Mouse (Mus musculus): ENCODE measurements at regions not wholly inside any gene's neighbourhood (a gene's known extent, or its start where the extent isn't known, plus 50 kb on each side); places are given as distances from the start of the nearest gene placed in this dataset.

- DNase-seq (ENCODE audit: extremely low spot score in 1 of 2, low spot score in 1 of 2) = no peak
Observed at GRCm38 (mm10) chr16:62981821-62982220, 127.7 kb downstream of the Pros1 start.

- DNase-seq (ENCODE audit: extremely low spot score in 1 of 2, low spot score in 1 of 2) = no peak
Observed at GRCm38 (mm10) chr16:62982558-62982957, 128.5 kb downstream of the Pros1 start.

GRCm38 (mm10) chr16:62995555-62995954 is 141.4 kb downstream of the Pros1 start:
- no peak for DNase-seq (ENCODE audit: extremely low spot score in 1 of 2, low spot score in 1 of 2)

- no peak for DNase-seq (ENCODE audit: extremely low spot score in 1 of 2, low spot score in 1 of 2)
Observed at GRCm38 (mm10) chr16:63011151-63011734, 157.1 kb downstream of the Pros1 start.

DNA sequence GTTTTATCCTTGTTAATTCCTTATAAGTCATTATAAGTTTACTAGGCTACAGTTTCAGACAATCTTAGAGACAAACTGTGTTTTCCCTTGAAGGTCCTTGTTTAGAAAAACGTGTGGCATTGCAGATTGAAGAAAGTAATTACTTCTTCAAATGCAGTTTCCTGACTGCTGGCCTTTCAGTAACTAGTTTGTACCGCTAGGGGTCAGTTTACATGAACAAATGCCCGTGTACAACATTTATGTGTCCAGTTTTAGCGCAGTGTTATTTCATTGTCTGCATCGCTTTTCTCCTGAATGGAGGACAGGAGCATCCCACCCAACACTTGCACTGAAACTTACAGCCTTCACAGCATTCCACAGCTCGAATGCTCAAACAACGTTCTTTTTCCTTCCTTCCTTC is 160.3 kb downstream of the Pros1 start:
- DNase-seq (ENCODE audit: extremely low spot score in 1 of 2, low spot score in 1 of 2) = no peak

DNA sequence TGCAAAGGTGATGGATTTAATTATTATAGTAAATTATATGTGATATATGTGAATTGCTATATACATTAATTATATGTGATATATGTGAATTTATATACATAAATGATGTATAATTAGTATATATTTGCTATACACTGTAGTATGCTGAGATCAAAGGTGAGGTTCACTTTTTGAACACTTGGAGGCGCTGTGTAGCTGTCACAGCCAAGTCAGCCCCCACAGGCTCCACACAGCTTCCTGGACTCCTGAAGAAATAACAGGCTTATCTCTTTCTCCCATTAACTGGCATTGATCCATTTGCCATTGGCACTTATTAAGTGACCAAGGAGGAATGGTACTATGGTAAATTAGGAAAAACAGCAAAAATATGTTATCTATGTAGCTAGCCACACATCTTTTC is 162.0 kb downstream of the Pros1 start:
- DNase-seq (ENCODE audit: extremely low spot score in 1 of 2, low spot score in 1 of 2) = peak in 1 of 2 experiments; percentile 31

DNA sequence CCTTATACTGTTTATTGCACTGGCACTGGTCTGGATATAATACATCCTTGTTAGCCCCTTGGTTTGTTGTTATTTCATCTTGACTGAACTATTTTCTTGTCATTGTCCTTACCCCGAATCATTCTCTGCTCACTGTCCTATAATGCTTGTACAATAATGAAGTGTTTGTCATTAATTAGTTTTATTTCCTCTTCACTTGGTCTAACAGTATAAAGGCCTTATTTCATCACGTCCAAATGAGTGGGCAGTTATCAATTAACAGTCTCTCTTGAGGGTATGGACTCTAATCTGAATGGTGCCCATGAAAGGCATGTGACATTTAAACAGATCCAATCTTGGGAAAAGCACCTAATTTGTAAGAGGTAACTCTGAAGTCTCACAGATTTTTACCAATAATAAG is 162.6 kb downstream of the Pros1 start:
- DNase-seq (ENCODE audit: extremely low spot score in 1 of 2, low spot score in 1 of 2) = no peak

DNA sequence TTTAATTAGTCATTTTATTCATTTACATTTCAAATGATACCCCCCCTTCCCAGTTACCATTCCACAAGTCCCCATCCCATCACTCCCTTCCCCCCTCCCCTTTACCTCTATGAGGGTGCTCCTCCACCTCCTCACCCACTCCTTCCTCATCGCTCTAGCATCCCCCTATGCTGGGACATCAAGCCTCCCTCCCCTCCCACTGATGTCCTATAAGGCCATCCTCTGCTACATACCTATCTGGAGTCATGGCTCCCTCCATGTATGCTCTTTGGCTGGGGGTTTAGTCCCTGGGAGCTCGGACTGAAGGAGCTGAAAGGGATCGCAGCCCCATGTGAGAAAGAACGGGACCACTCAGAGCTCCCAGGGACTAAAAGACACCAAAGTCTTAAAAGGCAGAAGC is 176.3 kb downstream of the Pros1 start:
- no peak for DNase-seq (ENCODE audit: extremely low spot score in 1 of 2, low spot score in 1 of 2)

DNA sequence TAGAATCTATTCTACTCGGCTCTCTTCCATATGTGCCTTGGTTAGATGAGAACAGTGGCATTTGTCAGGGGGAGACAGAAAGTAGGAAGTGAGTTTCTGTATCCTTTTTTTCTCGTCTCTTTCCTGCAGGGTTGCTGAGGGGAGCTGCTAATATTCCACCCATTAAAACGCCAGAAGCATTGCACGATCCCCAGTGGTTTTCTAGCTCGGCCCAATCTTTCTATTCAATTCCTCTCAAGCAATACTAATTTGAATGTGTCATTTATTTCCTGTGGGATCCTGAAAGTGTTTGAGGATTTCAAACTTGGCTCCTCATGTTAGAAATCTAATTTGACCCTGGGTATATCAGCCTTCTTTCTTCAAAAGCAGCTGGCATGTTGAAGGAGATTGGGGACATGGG is 176.9 kb downstream of the Pros1 start:
- DNase-seq (ENCODE audit: extremely low spot score in 1 of 2, low spot score in 1 of 2) = no peak

DNA sequence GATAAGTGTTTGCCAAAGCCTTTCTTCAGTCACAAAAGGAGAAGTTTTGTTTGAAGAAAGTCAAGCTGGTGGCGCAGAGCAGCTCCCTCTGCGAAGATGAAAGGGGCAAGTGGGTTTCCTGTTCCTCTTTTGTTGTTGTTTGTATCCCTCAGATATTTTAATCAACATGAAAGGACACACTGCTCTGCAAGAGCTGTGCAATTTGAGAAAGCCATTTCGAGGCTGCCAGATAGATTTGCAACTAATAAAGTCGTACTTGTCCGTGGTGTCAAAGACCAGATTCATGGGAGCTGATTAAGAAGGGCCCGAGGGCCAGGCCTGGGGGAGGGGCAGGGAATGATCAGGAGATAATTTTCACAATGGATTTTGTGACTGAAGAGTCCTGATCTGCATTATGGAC is 177.7 kb downstream of the Pros1 start:
- DNase-seq (ENCODE audit: extremely low spot score in 1 of 2, low spot score in 1 of 2) = no peak

- DNase-seq (ENCODE audit: extremely low spot score in 1 of 2, low spot score in 1 of 2) = no peak
Observed at GRCm38 (mm10) chr16:63049100-63049499, 195.0 kb downstream of the Pros1 start.

GRCm38 (mm10) chr16:63062883-63063282 is 208.8 kb downstream of the Pros1 start:
- DNase-seq (ENCODE audit: extremely low spot score in 1 of 2, low spot score in 1 of 2) = no peak

- DNase-seq (ENCODE audit: extremely low spot score in 1 of 2, low spot score in 1 of 2) = no peak
Observed at GRCm38 (mm10) chr16:63069987-63070386, 215.9 kb downstream of the Pros1 start.

DNA sequence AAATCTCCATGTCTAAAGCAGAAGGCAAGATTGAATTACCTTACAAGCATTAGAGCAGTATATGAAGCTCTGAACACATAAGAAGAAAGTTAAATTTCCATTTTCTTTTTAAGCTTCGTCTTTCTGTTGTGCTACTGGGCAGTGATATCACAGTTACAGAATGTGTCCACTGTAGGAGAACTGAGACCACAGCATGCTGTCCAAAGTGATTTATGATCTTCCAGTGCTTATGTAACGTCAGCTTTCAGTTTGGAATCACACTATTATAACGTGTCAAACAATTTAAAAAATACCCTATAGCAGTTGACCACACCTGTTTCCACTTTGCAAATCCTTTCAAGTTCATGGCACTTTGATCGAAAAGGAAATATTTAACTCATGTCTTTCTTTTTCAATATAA is 221.7 kb downstream of the Pros1 start:
- no peak for DNase-seq (ENCODE audit: extremely low spot score in 1 of 2, low spot score in 1 of 2)

DNA sequence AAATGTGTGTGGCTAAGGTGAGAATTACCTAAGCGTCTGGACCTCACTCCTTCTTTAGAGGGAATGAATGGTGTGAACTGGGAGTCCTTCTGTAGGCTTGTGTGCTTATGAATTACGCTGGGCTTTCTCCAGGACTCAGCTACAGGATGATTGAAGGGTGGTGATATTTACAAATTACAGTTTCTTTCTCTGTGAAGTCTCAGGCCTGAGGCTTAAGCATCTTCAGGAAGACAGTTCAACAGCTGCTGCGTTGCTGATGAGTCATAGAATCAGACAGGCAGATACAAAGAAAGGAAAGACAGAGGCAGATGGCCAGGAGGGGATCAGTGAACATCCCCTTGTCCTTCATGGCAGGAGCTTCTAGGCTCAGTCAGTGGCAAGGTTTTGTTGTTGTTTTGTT is 227.3 kb downstream of the Pros1 start:
- no peak for DNase-seq (ENCODE audit: extremely low spot score in 1 of 2, low spot score in 1 of 2)

- no peak for DNase-seq (ENCODE audit: extremely low spot score in 1 of 2, low spot score in 1 of 2)
Observed at GRCm38 (mm10) chr16:63083256-63083655, 229.1 kb downstream of the Pros1 start.

- no peak for DNase-seq (ENCODE audit: extremely low spot score in 1 of 2, low spot score in 1 of 2)
Observed at GRCm38 (mm10) chr16:63084021-63084756, 230.1 kb downstream of the Pros1 start.

DNA sequence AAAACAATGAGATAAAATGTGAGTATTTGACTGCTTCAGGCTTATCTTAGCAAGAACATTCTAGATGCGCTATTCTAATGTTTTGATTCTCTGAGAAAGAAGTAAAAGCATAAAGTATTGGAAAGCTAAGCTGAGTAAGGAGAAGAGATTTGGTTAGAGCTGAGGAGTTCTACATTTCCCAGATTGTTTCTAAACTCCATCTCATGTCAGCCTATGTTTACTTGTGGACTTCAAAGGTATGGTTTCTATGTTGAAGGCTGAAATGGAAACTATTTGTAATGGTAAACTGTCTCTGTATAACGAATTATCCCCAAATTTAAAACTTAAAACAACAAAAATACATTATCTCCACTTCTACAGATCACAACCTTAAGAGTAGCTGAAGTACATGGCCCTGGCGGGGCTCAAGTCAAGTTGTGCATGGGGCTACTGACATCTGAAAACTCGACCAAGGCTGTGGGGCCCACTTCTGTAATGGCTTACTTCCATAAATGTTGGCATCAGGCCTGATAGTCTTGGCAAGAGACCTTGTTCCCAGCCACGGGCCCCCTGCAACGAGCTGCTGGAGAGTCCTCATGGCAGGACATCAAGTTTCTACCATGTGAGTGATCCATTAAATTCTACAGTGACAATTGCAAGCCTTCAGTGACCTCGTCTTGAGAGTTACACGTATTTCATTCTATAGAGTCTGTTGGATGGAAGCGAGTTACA is 232.1 kb downstream of the Pros1 start:
- no peak for DNase-seq (ENCODE audit: extremely low spot score in 1 of 2, low spot score in 1 of 2)

- peak; percentile 16 to 27 for DNase-seq (ENCODE audit: extremely low spot score in 1 of 2, low spot score in 1 of 2)
Observed at GRCm38 (mm10) chr16:63091471-63092300, 237.6 kb downstream of the Pros1 start.

- no peak for DNase-seq (ENCODE audit: extremely low spot score in 1 of 2, low spot score in 1 of 2)
Observed at GRCm38 (mm10) chr16:63094126-63094840, 240.2 kb downstream of the Pros1 start.
